Mouse (Mus musculus) kidney, adult 9 months (tissue): ENCODE results near the gene Nos3.

Experiments used
- DNase-seq: peaks from one replicate; pipeline ENCODE4 v3.0.0; 2022

The Nos3 gene

GRCm38 (mm10) chr5:24401969-24402368, 37.4 kb downstream of the Nos3 start:
- no peak for DNase-seq

GRCm38 (mm10) chr5:24404594-24405360, 40.2 kb downstream of the Nos3 start:
- DNase-seq, result no peak

- no peak for DNase-seq
Observed at GRCm38 (mm10) chr5:24405389-24405876, 40.8 kb downstream of the Nos3 start.

GRCm38 (mm10) chr5:24408651-24409050, 44.0 kb downstream of the Nos3 start:
- no peak for DNase-seq

GRCm38 (mm10) chr5:24409466-24409865, 44.9 kb downstream of the Nos3 start:
- DNase-seq, result no peak

- no peak for DNase-seq
Observed at GRCm38 (mm10) chr5:24412063-24412462, 47.5 kb downstream of the Nos3 start.

GRCm38 (mm10) chr5:24413042-24413693, 48.6 kb downstream of the Nos3 start, which contains the start of gene Asic3:
Gene Asic3, plus strand, starts transcription at chr5:24413392.
- peak; percentile 32 for DNase-seq

GRCm38 (mm10) chr5:24413938-24414337, 49.3 kb downstream of the Nos3 start:
- no peak for DNase-seq

GRCm38 (mm10) chr5:24416222-24416736, 51.7 kb downstream of the Nos3 start:
- peak; percentile 75 for DNase-seq

- DNase-seq, result no peak
Observed at GRCm38 (mm10) chr5:24417587-24417986, 53.0 kb downstream of the Nos3 start.

- no peak for DNase-seq
Observed at GRCm38 (mm10) chr5:24420381-24420780, 55.8 kb downstream of the Nos3 start.

GRCm38 (mm10) chr5:24423129-24424003, 58.8 kb downstream of the Nos3 start, which contains the start of the genes Cdk5 and Slc4a2:
Gene Cdk5, minus strand, starts transcription at chr5:24423530.
Gene Slc4a2, plus strand, starts transcription at chr5:24423837.
- DNase-seq, result peak; percentile 100

- no peak for DNase-seq
Observed at GRCm38 (mm10) chr5:24424004-24424781, 59.6 kb downstream of the Nos3 start.

GRCm38 (mm10) chr5:24424861-24425411, 60.3 kb downstream of the Nos3 start:
- peak; percentile 80 for DNase-seq

GRCm38 (mm10) chr5:24425421-24426036, 60.9 kb downstream of the Nos3 start:
- DNase-seq, result peak; percentile 54

- no peak for DNase-seq
Observed at GRCm38 (mm10) chr5:24426037-24426432, 61.4 kb downstream of the Nos3 start.

- no peak for DNase-seq
Observed at GRCm38 (mm10) chr5:24426556-24427284, 62.1 kb downstream of the Nos3 start.

GRCm38 (mm10) chr5:24427285-24427633, 62.6 kb downstream of the Nos3 start:
- DNase-seq, result no peak

GRCm38 (mm10) chr5:24427981-24428402, 63.4 kb downstream of the Nos3 start:
- peak; percentile 93 for DNase-seq

GRCm38 (mm10) chr5:24428596-24428995, 64.0 kb downstream of the Nos3 start:
- no peak for DNase-seq
